Mouse (Mus musculus): ENCODE results near the gene AI597479.

- no peak for TF ChIP-seq CTCF (IDR thresholded peaks at IDR 0.05)
- TF ChIP-seq EP300 (IDR thresholded peaks at IDR 0.05) = no peak
Observed at GRCm38 (mm10) chr1:43108729-43109128, 10.2 kb downstream of the AI597479 start.
